ENCODE assay signal across 7 mouse cellular contexts in the genomic region with DNA sequence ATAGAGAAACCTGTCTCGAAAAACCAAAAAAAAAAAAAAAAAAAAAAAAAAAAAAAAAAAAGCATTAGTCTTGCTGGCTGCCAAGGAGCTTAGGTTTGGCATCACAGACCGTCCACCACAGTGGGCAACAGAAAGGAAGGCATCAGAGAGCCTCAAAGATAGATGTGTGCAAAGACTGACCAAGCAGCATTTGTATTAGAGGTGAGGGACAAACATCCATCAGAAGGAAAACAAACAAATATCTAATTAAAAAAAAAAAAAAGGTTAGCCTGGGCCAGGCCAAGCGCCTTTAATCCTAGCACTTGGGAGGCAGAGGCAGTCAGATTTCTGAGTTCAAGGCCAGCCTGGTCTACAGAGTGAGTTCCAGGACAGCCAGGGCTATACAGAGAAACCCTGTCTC. TPM values are rescaled to one million over a fixed set of nuclear protein-coding genes. Genes with fewer than 3 reads are reported as not detected.
DNase-seq lines count a peak whose midpoint lies in the region; ATAC-seq lines count a peak whose summit lies in the region.
"Not testable (repeated sequence)": the region's sequence is repeated elsewhere in the genome, so short reads cannot be mapped to it uniquely, and the experiment has no call there.

A gene (plus strand): TSS at position 301 of the 400 bp plus-strand sequence.

- not testable (repeated sequence) for H3K4me3 ChIP-seq in embryonic facial prominence, embryonic 13.5 days; heart, embryonic 13.5 days; hindbrain, embryonic 10.5 days; limb, embryonic 13.5 days

- not testable (repeated sequence) for ATAC-seq in embryonic facial prominence, embryonic 13.5 days (ENCODE audit: insufficient number of reproducible peaks, insufficient read depth, low FRiP score, low TSS enrichment, low read depth); heart, embryonic 13.5 days (ENCODE audit: extremely low read depth, insufficient number of reproducible peaks, low FRiP score, low TSS enrichment); limb, embryonic 13.5 days (ENCODE audit: low FRiP score, low read depth); monocyte, adult 5-6 weeks (replicated peaks; ENCODE audit: insufficient number of reproducible peaks, low FRiP score, low TSS enrichment, poor library complexity, severe bottlenecking)

- H3K4me1 ChIP-seq in embryonic facial prominence, embryonic 13.5 days, result peaks cover 14% of the 10 kb centered on the region
- H3K4me1 ChIP-seq in heart, embryonic 13.5 days, result peaks cover 24% of the 10 kb centered on the region
- peaks cover 51% of the 10 kb centered on the region for H3K4me1 ChIP-seq in hindbrain, embryonic 10.5 days (replicated peaks)
- peaks cover 14% of the 10 kb centered on the region for H3K4me1 ChIP-seq in limb, embryonic 13.5 days

- H3K4me2 ChIP-seq in embryonic facial prominence, embryonic 13.5 days; heart, embryonic 13.5 days; limb, embryonic 13.5 days (replicated peaks): not testable (repeated sequence)

- not testable (repeated sequence) for H3K9me3 ChIP-seq in embryonic facial prominence, embryonic 13.5 days; heart, embryonic 13.5 days; hindbrain, embryonic 10.5 days; limb, embryonic 13.5 days

- DNase-seq in adrenal gland, adult 8-10 months; gastrocnemius, postnatal 25 days; hindbrain, embryonic 10.5 days (ENCODE audit: low spot score): not testable (repeated sequence)

- 0 out of 2 replicates have a peak within 1 kb of the TSS, but pooled peaks have one; percentile 16 for H3K27ac ChIP-seq in embryonic facial prominence, embryonic 13.5 days
- peak within 1 kb of the TSS; percentile 74 for H3K27ac ChIP-seq in heart, embryonic 13.5 days (replicated peaks)
- H3K27ac ChIP-seq in hindbrain, embryonic 10.5 days, result peak within 1 kb of the TSS; percentile 50
- H3K27ac ChIP-seq in limb, embryonic 13.5 days, result 0 out of 2 replicates have a peak within 1 kb of the TSS, but pooled peaks have one; percentile 22

- not testable (repeated sequence) for H3K9ac ChIP-seq in embryonic facial prominence, embryonic 13.5 days; heart, embryonic 13.5 days; limb, embryonic 13.5 days

- H3K27me3 ChIP-seq in embryonic facial prominence, embryonic 13.5 days, result peaks cover 36% of the 10 kb centered on the region
- peaks cover 38% of the 10 kb centered on the region for H3K27me3 ChIP-seq in heart, embryonic 13.5 days (replicated peaks)
- H3K27me3 ChIP-seq in hindbrain, embryonic 10.5 days (ENCODE audit: insufficient read depth, poor library complexity, severe bottlenecking), result peaks cover 39% of the 10 kb centered on the region
- H3K27me3 ChIP-seq in limb, embryonic 13.5 days, result peaks cover 36% of the 10 kb centered on the region

- WGBS in embryonic facial prominence, embryonic 13.5 days, result 91% methylated on average over 3 of the region's 3 CpGs
- 76% methylated on average over 3 of the region's 3 CpGs for WGBS in heart, embryonic 13.5 days
- 82% methylated on average over 3 of the region's 3 CpGs for WGBS in hindbrain, embryonic 10.5 days
- WGBS in limb, embryonic 13.5 days, result 78% methylated on average over 3 of the region's 3 CpGs

- not testable (repeated sequence) for H3K36me3 ChIP-seq in embryonic facial prominence, embryonic 13.5 days; heart, embryonic 13.5 days; hindbrain, embryonic 10.5 days; limb, embryonic 13.5 days

RNA-seq across cellular contexts. Expression of the gene that starts here (rescaled TPM):
- total RNA-seq in adrenal gland, adult 8-10 months (2022), result 10 to 100 TPM in 3 of 4 experiments, 1 to 10 TPM in 1; 9.0 to 16.7 (median 14.0) TPM
- 0.23 and 0.27 TPM in 2 replicates for polyA plus RNA-seq in embryonic facial prominence, embryonic 13.5 days (2015; fragmentation: Nextera tagmentation; extraction: Ambion mirVana)
- total RNA-seq in gastrocnemius, postnatal 25 days (2021), result 10 to 100 TPM; 27.9 to 47.2 TPM
- 1.9 and 2.4 TPM in 2 replicates for polyA plus RNA-seq in heart, embryonic 13.5 days (2015; fragmentation: Nextera tagmentation; extraction: Ambion mirVana)
- 0.71 and 1.1 TPM in 2 replicates for polyA plus RNA-seq in hindbrain, embryonic 10.5 days (2016; fragmentation: Nextera tagmentation; extraction: Ambion mirVana)
- polyA plus RNA-seq in limb, embryonic 13.5 days (2015; fragmentation: Nextera tagmentation; extraction: Ambion mirVana), result 0.45 and 0.46 TPM in 2 replicates
- 16.9 to 37.3 TPM (median 22.0 TPM) in 3 replicates for total RNA-seq in monocyte, adult 5-6 weeks (2017)

Comparison
In these comparisons a context has a peak if more than half of its experiments do, and no peak if none do; other contexts are left out.
1. H3K27ac ChIP-seq: peak in every context shown above with its lines; median percentile 74 in heart, embryonic 13.5 days; 50 in hindbrain, embryonic 10.5 days; 22 in limb, embryonic 13.5 days; 16 in embryonic facial prominence, embryonic 13.5 days.